Mouse (Mus musculus): ENCODE data around the gene F12.

Gene F12

DNA sequence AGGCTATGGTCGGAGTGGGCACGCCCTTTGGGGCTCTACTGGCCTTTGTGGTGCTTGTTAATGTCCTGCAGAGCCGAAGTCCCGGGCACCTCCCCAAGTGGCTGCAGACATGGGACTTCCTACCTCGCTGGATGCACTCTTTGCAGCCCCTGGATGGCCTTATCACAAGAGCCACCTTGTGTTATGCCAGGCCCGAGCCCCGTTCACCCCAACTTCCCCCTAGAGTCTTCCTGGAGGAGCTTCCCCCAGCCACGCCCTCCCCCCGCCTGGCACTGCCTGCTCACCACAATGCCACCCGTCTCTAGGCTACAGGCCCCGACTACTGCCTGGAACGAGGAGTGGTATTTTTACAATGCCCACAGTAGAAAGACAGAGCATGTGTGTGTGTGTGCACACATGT is 13.3 kb downstream of the F12 start:
- DNase-seq (ENCODE audit: low spot score) = no peak

DNA sequence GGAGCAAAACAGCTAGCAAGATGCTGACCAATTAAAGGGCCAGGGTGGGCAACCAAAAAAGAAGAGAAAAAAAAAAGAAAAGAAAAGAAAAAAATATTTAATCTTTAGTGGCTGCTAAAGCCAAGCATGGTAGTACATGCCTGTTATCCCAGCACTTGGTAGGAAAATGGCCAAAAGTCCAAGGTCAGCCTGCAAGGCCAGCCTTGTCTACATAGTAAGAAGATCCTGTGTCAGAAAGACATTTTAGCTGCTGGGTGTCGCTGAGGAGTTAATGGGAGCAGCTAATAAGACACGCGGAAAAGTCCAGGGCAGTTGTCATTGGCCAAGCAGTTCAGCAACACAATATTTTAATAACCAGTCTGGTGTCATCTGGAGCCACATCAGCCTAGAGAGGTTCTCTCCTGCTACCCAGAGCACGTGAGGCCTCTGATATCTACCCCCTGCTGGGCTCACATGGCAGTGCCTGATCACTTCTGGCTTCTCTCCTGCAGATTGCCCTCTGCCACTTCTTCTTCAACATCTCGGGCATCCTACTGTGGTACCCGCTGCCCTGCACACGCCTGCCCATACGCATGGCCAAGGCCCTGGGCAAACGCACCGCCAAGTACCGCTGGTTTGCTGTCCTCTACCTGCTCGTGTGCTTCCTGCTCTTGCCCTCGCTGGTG is 13.8 kb downstream of the F12 start:
- DNase-seq (ENCODE audit: low spot score) = no peak

- no peak for DNase-seq (ENCODE audit: low spot score)
These were observed 14.8 kb downstream of the F12 start for GRCm38 (mm10) chr13:55411826-55412225.

DNA sequence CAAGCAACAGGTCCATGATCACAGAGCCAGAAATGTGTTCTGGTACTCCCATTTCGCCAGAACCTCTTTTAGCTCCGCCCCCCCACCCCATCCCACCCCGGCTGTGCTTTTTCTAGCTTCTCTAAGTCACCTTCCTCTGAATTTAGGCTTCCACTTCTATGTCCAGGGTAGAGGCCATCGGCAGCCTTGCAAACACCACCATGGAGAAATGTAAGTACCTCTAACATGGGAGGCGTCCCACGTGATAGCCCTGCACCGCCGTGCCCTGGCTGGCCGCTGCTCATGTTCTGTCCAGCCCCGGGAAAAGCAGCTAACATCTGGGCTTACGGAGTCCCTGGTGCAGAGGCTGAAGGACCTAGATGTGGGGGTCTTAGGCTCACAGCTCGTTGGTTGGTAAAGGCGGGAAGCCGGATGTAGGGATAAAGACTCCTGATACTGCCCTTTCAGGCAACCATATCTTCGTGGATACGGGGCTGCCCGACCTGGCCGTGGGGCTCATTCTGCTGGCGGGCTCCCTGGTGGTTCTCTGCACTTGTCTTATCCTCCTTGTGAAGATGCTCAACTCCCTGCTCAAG is 18.0 kb downstream of the F12 start:
- no peak for DNase-seq (ENCODE audit: low spot score)

DNA sequence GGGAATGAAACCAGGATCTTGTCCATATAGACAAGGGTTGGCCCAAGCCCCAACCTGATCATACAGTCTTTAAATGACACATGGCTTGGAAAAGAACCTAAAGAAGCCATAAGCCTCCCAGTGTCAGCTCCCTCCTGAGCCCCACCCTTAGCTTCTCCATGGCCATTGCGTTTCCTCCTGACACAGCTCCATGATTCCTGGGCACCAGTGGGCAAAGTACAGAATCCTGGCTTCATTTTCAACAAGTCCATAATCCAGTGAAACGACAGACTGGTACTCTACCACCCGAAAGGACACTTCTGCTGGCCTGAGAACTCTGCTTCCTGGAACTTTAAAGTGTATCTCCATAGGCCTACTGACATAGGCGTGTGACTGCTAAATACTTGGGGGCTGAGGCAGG is 19.3 kb downstream of the F12 start:
- no peak for DNase-seq (ENCODE audit: low spot score)

DNA sequence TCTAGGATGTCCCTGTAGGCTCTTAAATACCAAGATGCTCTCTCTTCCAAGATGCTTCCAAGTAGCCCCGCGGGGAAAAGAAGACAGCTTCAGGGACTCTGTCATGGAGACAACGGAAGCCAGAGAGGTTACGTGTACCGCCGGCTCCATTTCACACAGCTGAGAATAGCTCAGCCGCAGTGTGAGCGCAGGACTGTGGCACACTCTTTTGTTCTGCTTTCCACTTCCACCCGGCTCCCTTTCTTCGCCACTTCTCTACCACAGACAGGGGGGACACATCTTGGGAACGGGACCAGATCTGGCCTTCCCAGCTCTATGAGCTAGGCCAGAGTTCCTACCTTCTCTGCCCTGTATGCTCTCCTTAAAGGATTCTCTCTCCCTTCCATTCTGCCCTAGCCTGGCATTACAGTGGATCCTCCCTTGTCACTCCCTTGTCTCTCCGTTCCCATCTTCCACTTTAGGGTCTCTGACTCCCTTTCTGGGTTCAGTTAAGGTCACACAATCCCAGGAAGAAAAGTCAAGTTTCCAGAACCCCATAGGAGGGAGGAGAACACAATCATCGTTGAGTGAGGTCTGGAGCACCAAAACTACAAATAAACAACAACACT is 20.7 kb downstream of the F12 start:
- no peak for DNase-seq (ENCODE audit: low spot score)

DNA sequence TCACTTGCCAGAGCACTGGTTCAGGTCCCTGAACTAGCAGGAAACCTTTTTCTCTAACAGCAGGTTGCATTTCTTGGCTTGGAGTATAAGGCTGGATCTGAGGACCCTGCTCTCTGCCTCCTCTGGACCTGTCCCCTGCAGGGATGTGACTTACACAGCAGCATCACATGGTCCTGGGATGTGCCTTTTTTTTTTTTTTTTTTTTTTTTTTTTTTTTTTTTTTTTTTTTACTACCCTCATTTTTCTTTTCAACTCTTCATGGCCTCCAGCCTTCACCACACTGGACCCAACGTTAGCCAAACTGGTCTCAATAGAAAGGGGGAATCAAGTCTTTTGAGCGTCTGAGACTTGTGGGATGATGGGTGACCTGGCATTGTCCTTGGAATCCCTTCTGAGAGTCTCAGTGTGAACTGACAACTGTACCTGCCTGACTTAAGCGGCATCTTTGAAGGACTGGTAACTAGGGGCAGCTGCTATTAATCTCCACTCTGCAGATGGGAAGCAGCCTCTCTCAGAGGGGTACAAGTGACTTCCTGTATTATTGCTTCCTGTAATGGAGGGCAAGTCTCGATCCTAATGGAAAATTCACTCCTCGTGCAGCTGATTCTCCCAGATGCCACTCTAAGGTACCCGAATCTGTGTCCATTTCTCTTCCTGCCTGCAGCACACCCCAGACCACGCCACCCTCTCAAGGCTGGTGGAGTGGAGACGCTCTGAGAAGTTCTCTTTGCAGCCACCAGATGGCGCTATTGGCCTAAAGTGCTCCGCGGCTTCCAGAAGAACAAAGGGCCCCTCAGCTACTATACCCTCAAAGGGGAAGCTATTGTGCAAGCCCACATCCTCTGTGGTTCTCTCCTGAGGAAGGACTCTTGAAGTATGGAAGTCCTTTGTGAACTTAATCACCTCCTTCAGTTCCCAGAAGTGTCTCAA is 21.5 kb downstream of the F12 start:
- DNase-seq (ENCODE audit: low spot score) = peak; percentile 78

DNA sequence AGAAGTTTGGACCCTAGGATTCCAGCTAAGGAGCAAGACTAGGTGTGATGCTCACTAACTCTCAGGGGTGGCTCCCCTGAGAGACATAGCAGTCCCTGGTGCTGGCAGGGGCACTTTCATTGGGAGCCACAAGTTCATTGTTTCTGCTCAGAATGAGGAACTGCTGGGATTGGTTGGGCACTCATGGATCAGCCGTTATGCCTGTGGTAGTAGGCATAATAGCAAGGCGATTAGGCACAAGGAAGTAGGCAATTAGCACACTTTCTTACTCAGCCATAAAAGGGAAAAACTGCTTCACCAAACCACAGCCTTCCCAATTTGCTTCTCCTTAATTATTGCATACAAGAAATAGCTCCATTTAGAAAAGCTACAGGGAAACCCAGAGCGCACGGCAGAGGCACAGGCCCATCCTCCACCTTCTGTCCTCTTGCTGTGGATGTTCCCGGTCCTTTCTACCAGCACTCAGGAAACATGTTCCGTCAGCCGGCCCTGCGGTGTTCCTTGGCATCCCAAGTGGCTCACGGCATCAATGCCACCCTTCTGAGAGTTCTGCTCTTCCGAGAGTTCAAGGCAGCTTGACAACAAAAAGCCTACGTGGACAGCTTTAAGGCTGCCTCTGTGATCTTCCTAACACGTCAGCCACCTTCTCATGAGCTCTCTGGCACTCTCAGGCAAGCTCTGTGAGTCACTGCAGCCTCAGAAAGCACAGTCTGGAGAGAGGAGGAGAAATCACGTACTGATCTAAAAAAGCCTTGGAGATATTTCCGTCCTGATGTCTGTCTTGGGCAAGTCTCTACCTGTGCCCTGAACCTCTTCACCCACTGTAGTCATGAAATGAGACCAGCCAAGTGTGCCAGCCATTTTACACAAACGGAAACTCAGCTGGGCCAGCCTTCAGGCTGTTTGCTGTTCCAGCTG is 22.4 kb downstream of the F12 start:
- DNase-seq (ENCODE audit: low spot score) = no peak

GRCm38 (mm10) chr13:55403266-55403665 is 23.3 kb downstream of the F12 start:
- DNase-seq (ENCODE audit: low spot score) = no peak

DNA sequence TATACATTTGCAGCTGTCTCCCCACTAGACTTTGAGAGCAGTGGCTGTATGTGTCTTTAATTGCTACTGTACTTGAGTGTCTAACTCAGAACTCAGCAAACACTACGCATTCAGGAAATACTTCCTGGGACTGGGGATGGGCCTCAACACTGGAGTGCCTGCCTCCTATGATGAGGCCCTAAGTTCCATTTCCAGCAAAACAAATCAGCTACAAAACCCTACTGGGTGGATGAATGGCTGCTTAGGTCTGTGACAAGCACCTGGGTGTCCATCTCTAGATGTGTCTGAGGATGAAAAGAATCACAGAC is 26.6 kb downstream of the F12 start:
- no peak for DNase-seq (ENCODE audit: low spot score)

GRCm38 (mm10) chr13:55399300-55400038 is 27.1 kb downstream of the F12 start:
- no peak for DNase-seq (ENCODE audit: low spot score)

DNA sequence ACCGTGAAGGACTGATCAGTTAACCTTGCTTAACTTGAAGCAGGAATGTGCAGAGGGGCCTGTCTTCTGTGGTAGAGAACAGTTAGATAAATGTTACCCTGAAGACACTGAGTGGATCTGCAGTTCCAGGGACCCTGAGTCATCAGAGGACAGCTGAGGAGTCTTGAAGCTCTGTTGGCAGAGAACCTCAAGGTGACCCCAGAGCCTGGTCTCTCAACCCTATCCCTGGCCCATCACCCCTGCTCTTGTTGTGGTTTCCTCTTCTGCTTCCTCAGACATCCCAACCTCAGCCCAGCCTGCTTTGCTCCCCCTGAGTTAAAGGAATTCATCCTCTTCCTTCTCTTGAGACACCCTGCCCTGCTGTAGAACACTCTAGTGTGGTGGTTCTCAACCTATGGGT is 28.5 kb downstream of the F12 start, which contains the start of gene Slc34a1:
Gene Slc34a1 (plus strand): TSS at position 100 of the 400 bp plus-strand sequence.
- DNase-seq (ENCODE audit: low spot score) = no peak

DNA sequence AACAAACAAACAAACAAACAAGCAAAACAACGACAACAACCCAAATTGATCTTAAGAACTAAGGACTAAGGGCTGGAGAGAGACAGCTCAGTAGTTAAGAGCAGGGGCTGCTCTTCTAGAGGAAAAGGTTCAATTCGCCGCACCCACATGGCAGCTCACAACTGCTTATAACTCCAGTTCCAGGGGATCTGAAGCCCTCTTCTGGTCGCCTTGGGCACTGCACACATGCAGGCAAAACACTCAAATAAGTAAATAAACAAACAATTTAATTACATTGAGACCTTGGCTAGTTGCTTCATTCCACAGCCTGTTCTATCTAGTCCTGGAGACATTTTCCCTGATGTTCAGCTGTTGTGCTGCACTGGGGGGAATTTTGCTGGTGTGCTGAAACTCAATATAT is 33.7 kb downstream of the F12 start:
- DNase-seq (ENCODE audit: low spot score) = no peak

- no peak for DNase-seq (ENCODE audit: low spot score)
These were observed 35.0 kb downstream of the F12 start for GRCm38 (mm10) chr13:55391626-55392029.

GRCm38 (mm10) chr13:55390644-55391043 is 35.9 kb downstream of the F12 start:
- no peak for DNase-seq (ENCODE audit: low spot score)

- DNase-seq (ENCODE audit: low spot score) = no peak
These were observed 44.8 kb downstream of the F12 start for GRCm38 (mm10) chr13:55381790-55382189.

DNA sequence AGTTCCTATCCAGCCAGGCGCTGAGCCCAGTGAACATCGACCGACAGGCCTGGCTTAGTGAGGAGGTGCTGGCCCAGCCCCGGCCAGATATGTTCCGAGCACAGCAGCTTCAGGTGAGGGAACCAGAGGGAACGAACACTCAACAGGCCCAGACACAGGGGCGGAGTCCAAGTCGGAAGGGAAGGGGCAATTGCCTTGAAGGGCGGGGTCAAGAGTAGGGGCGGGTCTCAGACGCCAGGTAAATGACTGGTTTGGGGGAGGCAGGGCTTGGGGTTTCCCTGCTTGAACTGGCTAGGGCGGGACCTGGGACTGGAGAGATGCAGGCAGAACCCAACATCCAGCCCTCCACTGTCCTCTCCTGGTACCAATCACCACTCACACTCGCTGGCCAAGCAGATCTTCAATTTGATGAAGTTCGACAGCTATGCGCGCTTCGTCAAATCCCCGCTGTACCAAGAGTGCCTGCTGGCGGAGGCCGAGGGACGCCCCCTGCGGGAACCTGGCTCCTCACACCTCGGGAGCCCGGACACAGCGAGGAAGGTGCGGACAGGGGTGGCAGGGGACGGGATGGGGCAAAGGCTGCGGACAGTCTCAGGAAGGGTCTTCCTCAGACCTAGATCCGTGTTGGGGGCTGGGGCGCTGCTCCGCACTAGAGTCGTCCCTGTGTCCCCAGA is 47.5 kb downstream of the F12 start:
- no peak for DNase-seq (ENCODE audit: low spot score)

GRCm38 (mm10) chr13:55375877-55376276 is 50.7 kb downstream of the F12 start:
- DNase-seq (ENCODE audit: low spot score) = no peak

GRCm38 (mm10) chr13:55374206-55374924 is 52.2 kb downstream of the F12 start:
- DNase-seq (ENCODE audit: low spot score) = no peak

DNA sequence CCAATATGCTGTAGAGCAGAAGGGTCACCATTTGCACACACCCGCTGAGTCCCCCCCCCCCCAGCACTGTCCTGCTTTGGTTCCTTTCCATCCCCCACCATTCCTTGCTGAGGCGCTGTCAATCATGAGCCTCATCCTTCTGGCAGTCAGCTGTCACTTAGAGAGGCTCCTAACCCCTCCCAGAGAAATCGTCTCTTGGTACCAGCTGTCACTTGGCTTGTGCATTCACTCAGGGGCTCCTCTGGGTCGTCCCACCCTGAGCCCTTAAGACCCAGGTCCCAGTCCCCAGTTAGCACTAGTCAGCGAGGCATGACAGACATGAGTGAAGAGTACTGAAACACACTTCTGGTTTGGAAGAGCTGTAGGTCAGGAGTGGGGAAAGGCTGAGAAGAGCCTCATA is 54.9 kb downstream of the F12 start:
- DNase-seq (ENCODE audit: low spot score) = no peak
